Mouse (Mus musculus) adrenal gland, postnatal 0 days (tissue): Measurements from ENCODE around the gene Olfr1031. TPM values are rescaled to one million over a fixed set of nuclear protein-coding genes. Genes with fewer than 3 reads are reported as not detected.

ENCODE experiments used
- polyA plus RNA-seq: library from polyadenylated mRNA; unstranded; fragments of >200 nt; fragmentation: Nextera tagmentation; extraction: Ambion mirVana; gene quantifications from 2 replicates; pipeline ENCODE4 v1.2.1, GENCODE M21; 2015

Olfr1031 gene
- not detected in 2 replicates for polyA plus RNA-seq

DNA sequence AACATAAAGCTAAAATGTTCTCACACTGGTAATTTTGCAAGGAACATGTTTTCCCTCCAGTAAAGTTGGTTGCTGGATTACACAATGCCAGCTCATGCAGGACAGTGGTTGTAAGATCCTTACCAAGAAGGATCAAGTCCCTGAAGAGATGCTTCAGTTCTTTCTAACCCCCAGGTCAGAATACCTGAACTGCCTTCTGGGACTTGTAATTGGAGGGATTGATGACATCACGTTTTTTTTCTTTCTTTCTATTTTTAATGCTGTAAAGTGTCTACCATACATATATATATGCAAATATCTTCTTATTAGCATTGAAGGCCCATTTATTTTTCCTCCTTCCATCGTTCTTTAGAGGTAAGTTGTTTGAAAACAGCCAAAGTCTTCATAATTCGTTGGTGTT, at the start of gene Olfr1031:
Gene Olfr1031 (plus strand): TSS at position 301 of the 400 bp plus-strand sequence.

GRCm38 (mm10) chr2:85950137-85950536, 40.0 kb upstream of the Olfr1031 start, which contains the start of gene Olfr1028:
TSS of gene Olfr1028 (plus strand) at chr2:85950437.

GRCm38 (mm10) chr2:85973595-85973994, 16.5 kb upstream of the Olfr1031 start, which contains the start of gene Olfr1029:
TSS of gene Olfr1029 (plus strand) at chr2:85973895.

DNA sequence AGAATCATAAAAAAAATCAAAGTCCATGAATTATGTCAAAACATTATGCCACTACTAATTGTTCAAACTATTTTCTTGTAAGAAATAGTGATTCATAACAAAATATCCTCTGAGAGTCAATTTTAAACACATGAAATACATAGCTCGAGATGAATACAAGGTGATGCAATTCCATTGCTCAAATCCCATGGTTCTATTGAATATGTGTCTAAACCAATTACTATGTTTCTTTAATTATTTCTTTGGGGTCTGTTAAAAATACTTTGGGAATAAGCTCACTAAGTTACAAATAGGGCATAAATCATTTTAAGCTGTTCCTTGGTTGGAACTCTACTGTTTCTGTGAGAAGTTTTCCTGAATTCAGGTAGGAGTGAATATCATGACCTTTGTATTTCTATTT, 11.1 kb upstream of the Olfr1031 start, which contains the start of gene Olfr1030:
Gene Olfr1030 (plus strand): TSS at position 301 of the 400 bp plus-strand sequence.

DNA sequence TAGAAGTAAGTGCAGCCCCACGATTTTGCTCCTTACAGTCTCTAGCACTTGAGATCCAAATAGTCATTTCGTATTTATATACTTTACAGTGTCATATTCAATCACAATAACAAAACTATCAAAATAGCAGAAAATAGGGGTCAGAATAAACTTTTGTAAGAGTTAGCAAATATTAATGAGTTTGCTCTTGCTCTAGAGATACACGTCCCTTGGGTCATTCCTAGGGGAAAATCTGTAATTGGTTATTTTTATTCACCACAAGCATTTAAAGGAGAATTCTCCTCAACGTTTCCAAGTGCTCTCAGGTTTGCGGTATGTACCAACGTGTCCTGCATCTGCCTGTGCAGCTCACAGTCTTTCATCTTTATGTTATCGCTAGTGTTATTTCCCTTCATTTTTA, 15.1 kb downstream of the Olfr1031 start, which contains the start of gene Olfr1032:
Gene Olfr1032 (plus strand): TSS at position 301 of the 400 bp plus-strand sequence.

GRCm38 (mm10) chr2:86020406-86020805, 30.3 kb downstream of the Olfr1031 start, which contains the start of gene Olfr1033:
TSS of gene Olfr1033 (plus strand) at chr2:86020633.

Other genes starting within 250 kb of the Olfr1031 start
- 0.05 TPM in 1 of 2 replicates, not detected in the other for gene Olfr1012, start 227.5 kb upstream of the Olfr1031 start, polyA plus RNA-seq
- gene Olfr1013, start 223.2 kb upstream of the Olfr1031 start, polyA plus RNA-seq: not detected in 2 replicates
- not detected in 2 replicates for gene Olfr1014, start 217.6 kb upstream of the Olfr1031 start, polyA plus RNA-seq
- not detected in 2 replicates for gene Olfr1015, start 208.3 kb upstream of the Olfr1031 start, polyA plus RNA-seq
- gene Olfr1016, start 187.8 kb upstream of the Olfr1031 start, polyA plus RNA-seq: not detected in 2 replicates
- not detected in 2 replicates for gene Olfr1018, start 171.8 kb upstream of the Olfr1031 start, polyA plus RNA-seq
- gene Olfr1019, start 144.8 kb upstream of the Olfr1031 start, polyA plus RNA-seq: not detected in 2 replicates
- not detected in 2 replicates for gene Olfr1020, start 143.3 kb upstream of the Olfr1031 start, polyA plus RNA-seq
- gene Olfr1022, start 121.7 kb upstream of the Olfr1031 start, polyA plus RNA-seq: not detected in 2 replicates
- gene Olfr1023, start 104.7 kb upstream of the Olfr1031 start, polyA plus RNA-seq: not detected in 2 replicates
- not detected in 2 replicates for gene Olfr1024, start 85.3 kb upstream of the Olfr1031 start, polyA plus RNA-seq
- gene Olfr1025-ps1, start 75.1 kb upstream of the Olfr1031 start, polyA plus RNA-seq: 0.13 TPM in 1 of 2 replicates, not detected in the other
- not detected in 2 replicates for gene Olfr1026, start 68.7 kb upstream of the Olfr1031 start, polyA plus RNA-seq
- gene Olfr1028, start 39.9 kb upstream of the Olfr1031 start, polyA plus RNA-seq: not detected in 2 replicates
- gene Olfr1029, start 16.4 kb upstream of the Olfr1031 start, polyA plus RNA-seq: not detected in 2 replicates
- gene Olfr1030, start 11.0 kb upstream of the Olfr1031 start, polyA plus RNA-seq: not detected in 2 replicates
- not detected in 2 replicates for gene Olfr1032, start 15.2 kb downstream of the Olfr1031 start, polyA plus RNA-seq
- 6.6 and 7.4 TPM in 2 replicates for gene Olfr1033, start 30.3 kb downstream of the Olfr1031 start, polyA plus RNA-seq
- gene Olfr1034, start 55.6 kb downstream of the Olfr1031 start, polyA plus RNA-seq: 0.05 and 0.08 TPM in 2 replicates
- not detected in 2 replicates for gene Olfr1036, start 83.7 kb downstream of the Olfr1031 start, polyA plus RNA-seq
- not detected in 2 replicates for gene Olfr1037, start 97.1 kb downstream of the Olfr1031 start, polyA plus RNA-seq
- not detected in 2 replicates for gene Olfr1039, start 145.6 kb downstream of the Olfr1031 start, polyA plus RNA-seq
- not detected in 2 replicates for gene Olfr1040, start 156.4 kb downstream of the Olfr1031 start, polyA plus RNA-seq
- 0.08 TPM in 1 of 2 replicates, not detected in the other for gene Olfr1042, start 171.5 kb downstream of the Olfr1031 start, polyA plus RNA-seq
- not detected in 2 replicates for gene Olfr1043, start 177.2 kb downstream of the Olfr1031 start, polyA plus RNA-seq
- gene Olfr1044, start 187.5 kb downstream of the Olfr1031 start, polyA plus RNA-seq: not detected in 2 replicates
- not detected in 2 replicates for gene Olfr52, start 195.4 kb downstream of the Olfr1031 start, polyA plus RNA-seq
- gene Olfr1045, start 212.7 kb downstream of the Olfr1031 start, polyA plus RNA-seq: not detected in 2 replicates
- not detected in 2 replicates for gene Olfr1046, start 229.0 kb downstream of the Olfr1031 start, polyA plus RNA-seq
- not detected in 2 replicates for gene Olfr1047, start 241.1 kb downstream of the Olfr1031 start, polyA plus RNA-seq
- gene Olfr1048, start 250.0 kb downstream of the Olfr1031 start, polyA plus RNA-seq: not detected in 2 replicates